Mouse (Mus musculus) liver, postnatal 0 days (tissue): ENCODE measurements around the gene Cdk8.

Experiments used
- CTCF ChIP-seq: sonication (generic); IDR thresholded peaks from 2 replicates; pipeline ENCODE4 v1.5.1; 2016; ENCODE audit warnings: antibody characterized with exemption, low read depth
- EP300 ChIP-seq: IDR thresholded peaks from 2 replicates; pipeline ENCODE4 v1.6.1; 2016; ENCODE audit warnings: antibody characterized with exemption, low read depth, mild to moderate bottlenecking

DNA sequence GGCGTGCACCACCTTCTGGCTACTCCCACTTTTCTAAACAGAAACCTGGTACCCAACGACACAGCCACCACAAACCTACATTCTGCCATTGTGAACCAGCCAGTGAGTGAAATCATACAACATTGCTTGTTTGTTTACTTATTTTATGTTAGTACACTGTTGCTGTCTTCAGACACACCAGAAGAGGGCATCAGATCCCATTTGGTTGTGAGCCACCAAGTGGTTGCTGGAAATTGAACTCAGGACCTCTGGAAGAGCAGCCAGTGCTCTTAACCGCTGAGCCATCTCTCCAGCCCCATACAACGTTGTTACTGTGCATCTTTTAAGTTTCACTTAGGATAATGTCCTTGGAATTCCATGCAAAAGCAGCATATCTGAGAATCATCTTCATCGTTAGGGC, 98.5 kb downstream of the Cdk8 start:
- TF ChIP-seq CTCF (no peak), EP300 (no peak)
